Comparison of ENCODE assay signal across 8 mouse cellular contexts in the genomic region with DNA sequence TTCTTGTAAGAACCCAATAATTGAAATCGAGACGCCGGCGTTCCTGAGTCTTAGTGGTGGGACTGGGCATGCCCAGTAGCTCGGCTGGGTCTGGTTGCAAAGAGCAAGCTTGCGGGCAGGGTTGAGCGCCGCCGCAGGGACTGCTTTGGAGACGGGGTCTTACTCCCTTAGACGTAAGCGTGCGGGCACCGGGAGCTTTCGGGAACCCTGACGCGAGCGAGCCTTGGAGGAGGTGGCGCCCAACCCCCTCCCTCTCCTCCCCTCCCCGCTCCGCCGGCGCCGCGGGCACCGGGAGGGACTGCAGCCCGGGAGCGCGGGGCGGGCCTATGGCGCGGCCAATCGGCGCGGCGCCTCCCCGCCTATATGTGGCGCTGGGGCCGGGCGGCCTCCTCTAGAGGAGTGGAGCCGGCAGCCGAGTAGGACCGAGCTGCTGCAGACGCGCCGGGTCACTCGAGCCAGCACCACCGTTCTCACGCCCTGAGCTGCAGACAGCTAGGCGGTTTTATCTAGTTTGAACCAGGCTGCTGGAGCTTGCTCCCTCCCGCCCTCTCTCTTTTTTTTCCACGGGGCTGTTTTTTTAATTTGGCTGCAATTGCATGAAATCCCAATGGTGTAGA. TPM values are rescaled to one million over a fixed set of nuclear protein-coding genes. Genes with fewer than 3 reads are reported as not detected.
DNase-seq lines count a peak whose midpoint lies in the region; ATAC-seq and TF ChIP-seq lines count a peak whose summit lies in the region.

No protein-coding gene starts in this region.

- peak; percentile 82 for DNase-seq in 3T3-L1 (ENCODE audit: low read depth, low spot score)
- DNase-seq in adrenal gland, postnatal 36 days: peak; percentile 97 to 98
- DNase-seq in heart, adult 18-20 months: peak; percentile 95 to 97
- DNase-seq in kidney, adult 18-20 months: peak; percentile 96
- DNase-seq in limb, embryonic 11.5 days (ENCODE audit: low spot score): peak; percentile 95

- H3K9ac ChIP-seq in embryonic facial prominence, embryonic 12.5 days: peak overlapping the region; percentile 98
- H3K9ac ChIP-seq in limb, embryonic 11.5 days (ENCODE audit: low read length): peak overlapping the region; percentile 99
- H3K9ac ChIP-seq in midbrain, embryonic 13.5 days (replicated peaks): peak overlapping the region; percentile 99

- peaks cover 22% of the 10 kb centered on the region for H3K36me3 ChIP-seq in embryonic facial prominence, embryonic 12.5 days
- peaks cover 13% of the 10 kb centered on the region for H3K36me3 ChIP-seq in limb, embryonic 11.5 days (ENCODE audit: control insufficient read depth, insufficient read depth, low read length)
- H3K36me3 ChIP-seq in midbrain, embryonic 13.5 days: peaks cover 20% of the 10 kb centered on the region
- H3K36me3 ChIP-seq in small intestine, adult 2 months (ENCODE audit: control insufficient read depth, insufficient read depth, low read length): peaks cover 17% of the 10 kb centered on the region

- H3K4me1 ChIP-seq in embryonic facial prominence, embryonic 12.5 days: peaks cover 22% of the 10 kb centered on the region
- peaks cover 7% of the 10 kb centered on the region; the same call in 1 of the 2 replicates for H3K4me1 ChIP-seq in limb, embryonic 11.5 days (ENCODE audit: control insufficient read depth, insufficient read depth, low read length)
- peaks cover 41% of the 10 kb centered on the region for H3K4me1 ChIP-seq in midbrain, embryonic 13.5 days (replicated peaks)
- H3K4me1 ChIP-seq in small intestine, adult 2 months (ENCODE audit: control insufficient read depth, insufficient read depth, insufficient read length, low read length): peaks cover 7% of the 10 kb centered on the region

- TF ChIP-seq CTCF in small intestine, adult 2 months (IDR thresholded peaks at IDR 0.05; ENCODE audit: extremely low read depth, insufficient read length, insufficient replicate concordance, low read depth, low read length): no peak

- ATAC-seq in embryonic facial prominence, embryonic 12.5 days (ENCODE audit: insufficient number of reproducible peaks, insufficient read depth, low FRiP score, low TSS enrichment): peak; percentile 95
- ATAC-seq in limb, embryonic 11.5 days (ENCODE audit: insufficient number of reproducible peaks, low FRiP score, low TSS enrichment, low read depth): peak; percentile 92
- ATAC-seq in midbrain, embryonic 13.5 days: peak; percentile 95

- WGBS in embryonic facial prominence, embryonic 12.5 days: under 1% methylated on average over 44 of the region's 52 CpGs
- under 1% methylated on average over 38 of the region's 52 CpGs for WGBS in limb, embryonic 11.5 days
- WGBS in midbrain, embryonic 13.5 days: under 1% methylated on average over 51 of the region's 52 CpGs
- WGBS in small intestine, adult 2 months: under 1% methylated on average over 52 of the region's 52 CpGs

- peak overlapping the region; percentile 93 for H3K4me2 ChIP-seq in embryonic facial prominence, embryonic 12.5 days (replicated peaks)
- H3K4me2 ChIP-seq in limb, embryonic 11.5 days (ENCODE audit: low read depth, severe bottlenecking): peak overlapping the region; percentile 96
- H3K4me2 ChIP-seq in midbrain, embryonic 13.5 days (replicated peaks): peak overlapping the region; percentile 98

- peak overlapping the region; percentile 83 for H3K4me3 ChIP-seq in embryonic facial prominence, embryonic 12.5 days
- H3K4me3 ChIP-seq in limb, embryonic 11.5 days (ENCODE audit: low read depth, low read length): peak overlapping the region; percentile 65
- H3K4me3 ChIP-seq in midbrain, embryonic 13.5 days (replicated peaks): peak overlapping the region; percentile 77
- peak overlapping the region; percentile 75 for H3K4me3 ChIP-seq in small intestine, adult 2 months (ENCODE audit: low read depth, low read length)

- peak overlapping the region; percentile 100 for H3K27ac ChIP-seq in embryonic facial prominence, embryonic 12.5 days
- peak overlapping the region; percentile 99 for H3K27ac ChIP-seq in limb, embryonic 11.5 days (replicated peaks; ENCODE audit: low read depth, low read length)
- H3K27ac ChIP-seq in midbrain, embryonic 13.5 days: peak overlapping the region; percentile 100
- H3K27ac ChIP-seq in small intestine, adult 2 months (ENCODE audit: insufficient read depth, low read depth, low read length): peak overlapping the region; percentile 96

- H3K27me3 ChIP-seq in embryonic facial prominence, embryonic 12.5 days: no peaks in the 10 kb centered on the region
- no peaks in the 10 kb centered on the region for H3K27me3 ChIP-seq in limb, embryonic 11.5 days (ENCODE audit: control insufficient read depth, insufficient read depth, low read length)
- no peaks in the 10 kb centered on the region for H3K27me3 ChIP-seq in midbrain, embryonic 13.5 days
- no peaks in the 10 kb centered on the region for H3K27me3 ChIP-seq in small intestine, adult 2 months (ENCODE audit: control insufficient read depth, insufficient read depth, low read length)

- TF ChIP-seq POLR2A in small intestine, adult 2 months (IDR thresholded peaks at IDR 0.05; ENCODE audit: low read depth, low read length): peak; percentile 100

- no peaks in the 10 kb centered on the region for H3K9me3 ChIP-seq in embryonic facial prominence, embryonic 12.5 days
- no peaks in the 10 kb centered on the region for H3K9me3 ChIP-seq in limb, embryonic 11.5 days (ENCODE audit: control insufficient read depth, low read length)
- no peaks in the 10 kb centered on the region for H3K9me3 ChIP-seq in midbrain, embryonic 13.5 days

RNA-seq across cellular contexts. Expression of a gene that starts 52.5 kb away (rescaled TPM):
- 1 to 10 TPM; 4.2 to 6.4 TPM for total RNA-seq in adrenal gland, postnatal 36 days (2021)
- polyA plus RNA-seq in embryonic facial prominence, embryonic 12.5 days (2016; fragmentation: Nextera tagmentation; extraction: Ambion mirVana): 23.3 and 24.3 TPM in 2 replicates
- 1 to 10 TPM in 1 of 2 experiments, under 1 TPM in 1; 0.75 to 1.1 TPM for total RNA-seq in heart, adult 18-20 months (2021)
- 18.7 and 19.4 TPM in 2 replicates for polyA plus RNA-seq in limb, embryonic 11.5 days (2014; fragmentation: Nextera tagmentation; extraction: Ambion mirVana)
- polyA plus RNA-seq in midbrain, embryonic 13.5 days (2015; fragmentation: Nextera tagmentation; extraction: Ambion mirVana): 102 and 109 TPM in 2 replicates
- polyA plus RNA-seq in small intestine, adult 2 months (2012; rRNA removed): 2.0 TPM in 2 replicates

Comparison
In these comparisons a context has a peak if more than half of its experiments do, and no peak if none do; other contexts are left out.
1. Peak in every context shown above with its lines: DNase-seq, ATAC-seq, H3K4me3 ChIP-seq and H3K27ac ChIP-seq.